In genomic region chr8:114875161-114875560, GRCm38 (mm10) we compare ENCODE assay signal across 12 mouse cellular contexts.
"Had no signal": no experiment of that assay in that cellular context is flagged by ENCODE, and none has a peak within 500 bp of the region (broad histone marks: within the 10 kb centered on the region; RNA-seq: fewer than 3 reads in every experiment).

No protein-coding gene starts in this region.

- H3K36me3 ChIP-seq: liver, embryonic 15.5 days; midbrain, embryonic 13.5 days; neural tube, embryonic 15.5 days had no signal

- ATAC-seq: intestine, embryonic 16.5 days; midbrain, embryonic 13.5 days had no signal

- H3K27me3 ChIP-seq: liver, embryonic 15.5 days had no signal

- DNase-seq: kidney, adult 2 months; kidney, postnatal 14 days; left cerebral cortex, postnatal 4 days; lung, adult 2 months; lung, postnatal 14 days; right cerebral cortex, adult 18-20 months; right cerebral cortex, postnatal 25 days had no signal

- H3K9me3 ChIP-seq: liver, embryonic 15.5 days; midbrain, embryonic 13.5 days; neural tube, embryonic 15.5 days had no signal

- H3K4me2 ChIP-seq: liver, embryonic 11.5 days; liver, embryonic 15.5 days had no signal

- H3K27ac ChIP-seq: liver, embryonic 15.5 days; midbrain, embryonic 13.5 days had no signal

- H3K4me3 ChIP-seq: liver, embryonic 15.5 days; midbrain, embryonic 13.5 days; neural tube, embryonic 15.5 days had no signal

- H3K9ac ChIP-seq: liver, embryonic 15.5 days; midbrain, embryonic 13.5 days; neural tube, embryonic 15.5 days had no signal
